Mouse (Mus musculus) testis, adult 2 months (tissue): ENCODE data around the gene Sf3b4. TPM values are rescaled to one million over a fixed set of nuclear protein-coding genes. Genes with fewer than 3 reads are reported as not detected.
A peak's percentile ranks its signal among the peaks of the same experiment; 100 is the strongest.

Experiments used
- H3K27ac ChIP-seq: fragments of 200-500 bp; 2 replicates; pipeline ENCODE4 v1.5.1; 2012; ENCODE audit warnings: low read depth, low read length; ENCODE audit not compliant: control insufficient read depth, insufficient read depth
- H3K27me3 ChIP-seq: fragments of 200-500 bp; 2 replicates; pipeline ENCODE4 v1.6.1; 2012; ENCODE audit warnings: mild to moderate bottlenecking, low read length, moderate library complexity; ENCODE audit not compliant: control insufficient read depth, insufficient read depth
- H3K36me3 ChIP-seq: fragments of 200-500 bp; 2 replicates; pipeline ENCODE4 v1.6.1; 2012; ENCODE audit warnings: mild to moderate bottlenecking, low read length; ENCODE audit not compliant: control insufficient read depth, insufficient read depth
- H3K4me1 ChIP-seq: fragments of 200-500 bp; 2 replicates; pipeline ENCODE4 v1.6.1; 2012; ENCODE audit warnings: low read length; ENCODE audit not compliant: control insufficient read depth, insufficient read depth
- H3K4me3 ChIP-seq: fragments of 200-500 bp; 2 replicates; pipeline ENCODE4 v1.5.1; 2012; ENCODE audit warnings: low read depth, mild to moderate bottlenecking, low read length, moderate library complexity, mixed read lengths; ENCODE audit not compliant: control insufficient read depth
- CTCF ChIP-seq: fragments of 200-500 bp; IDR thresholded peaks from 2 replicates; pipeline ENCODE4 v1.5.1; 2012; ENCODE audit warnings: low read depth, mild to moderate bottlenecking, inconsistent platforms, low read length, moderate library complexity; ENCODE audit not compliant: control insufficient read depth, insufficient read depth, insufficient replicate concordance
- POLR2A ChIP-seq: fragments of 200-500 bp; IDR thresholded peaks from 2 replicates; pipeline ENCODE4 v1.6.1; 2012; ENCODE audit warnings: low read depth, mild to moderate bottlenecking, inconsistent platforms, low read length, moderate library complexity; ENCODE audit not compliant: control insufficient read depth
- polyA plus RNA-seq: library from polyadenylated mRNA; depleted of rRNA; stranded (reverse); fragments of >200 nt; gene quantifications from 2 replicates; pipeline ENCODE4 v1.2.3, GENCODE M21; 2012; rRNA removed

Sf3b4 gene
- 141 and 143 TPM in 2 replicates for polyA plus RNA-seq

DNA sequence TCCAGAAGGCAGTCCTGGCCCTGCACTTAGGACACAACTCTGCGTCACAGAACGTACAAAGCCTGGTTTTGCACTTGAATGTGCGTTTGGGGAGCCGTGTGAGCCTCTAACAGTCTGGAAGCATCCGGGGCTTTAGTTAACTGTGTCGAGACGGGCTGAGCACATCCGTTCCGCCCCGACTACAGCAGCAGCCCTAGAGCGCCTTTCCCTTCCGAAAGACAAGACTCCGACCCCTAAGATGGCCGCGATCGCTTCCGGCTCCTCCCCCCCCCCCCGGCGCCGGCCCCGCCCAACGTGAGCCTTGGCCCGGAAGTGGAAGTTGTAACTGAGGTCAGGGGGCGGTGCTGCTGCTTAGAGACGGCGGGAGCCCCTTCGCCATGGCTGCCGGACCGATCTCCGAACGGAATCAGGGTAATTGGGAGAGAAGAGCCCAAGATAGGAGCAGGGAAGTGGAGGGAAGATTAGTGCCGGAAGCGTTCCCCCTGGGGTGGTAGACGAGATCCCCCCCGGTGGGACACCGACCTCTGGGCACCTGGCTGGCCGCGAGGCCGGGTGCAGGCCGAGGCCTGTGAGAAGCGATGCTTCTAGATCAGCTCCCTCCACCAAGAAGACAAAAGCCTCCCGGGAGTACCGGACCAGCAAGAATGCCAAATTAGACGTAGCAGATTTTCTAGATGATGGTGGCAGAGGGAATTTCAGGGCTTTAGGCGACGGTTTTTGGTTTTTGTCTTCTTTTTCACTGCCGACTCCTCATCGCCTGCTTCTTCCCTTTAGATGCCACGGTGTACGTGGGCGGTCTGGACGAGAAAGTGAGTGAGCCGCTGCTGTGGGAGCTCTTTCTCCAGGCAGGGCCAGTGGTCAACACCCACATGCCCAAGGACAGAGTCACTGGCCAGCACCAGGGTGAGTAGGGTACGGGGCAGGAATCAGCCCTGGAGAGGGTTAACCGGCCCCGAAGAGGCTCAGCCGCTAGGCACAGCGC is at the start of gene Sf3b4:
TSS of gene Sf3b4 (plus strand) at position 136 of the 982 bp plus-strand sequence.
- Histone ChIP-seq H3K27me3 (no peaks in the 10 kb centered on the region), H3K4me1 (no peaks in the 10 kb centered on the region; the same call in none of the 2 replicates), H3K4me3 (peak within 1 kb of the TSS; percentile 98), H3K27ac (peak within 1 kb of the TSS; percentile 89), H3K36me3 (peaks cover 12% of the 10 kb centered on the region)
- TF ChIP-seq CTCF (no peak), POLR2A (peak; percentile 97)

GRCm38 (mm10) chr3:96124235-96124634 is 47.9 kb upstream of the Sf3b4 start:
- Histone ChIP-seq H3K27me3 (no peaks in the 10 kb centered on the region), H3K27ac (no peak overlapping the region), H3K36me3 (no peaks in the 10 kb centered on the region), H3K4me1 (no peaks in the 10 kb centered on the region), H3K4me3 (no peak overlapping the region)
- TF ChIP-seq POLR2A (no peak), CTCF (no peak)

GRCm38 (mm10) chr3:96128128-96128527 is 44.0 kb upstream of the Sf3b4 start:
- Histone ChIP-seq H3K27ac (no peak overlapping the region), H3K4me3 (no peak overlapping the region), H3K27me3 (no peaks in the 10 kb centered on the region), H3K4me1 (no peaks in the 10 kb centered on the region), H3K36me3 (no peaks in the 10 kb centered on the region; the same call in 1 of the 2 replicates)
- TF ChIP-seq CTCF = no peak
- no peak for TF ChIP-seq POLR2A

- H3K4me3 ChIP-seq = no peak overlapping the region
- no peaks in the 10 kb centered on the region for H3K4me1 ChIP-seq
- H3K27ac ChIP-seq = no peak overlapping the region
- H3K36me3 ChIP-seq = peaks cover 2% of the 10 kb centered on the region
- H3K27me3 ChIP-seq = no peaks in the 10 kb centered on the region
- TF ChIP-seq POLR2A = no peak
- TF ChIP-seq CTCF = no peak
Measured at GRCm38 (mm10) chr3:96132478-96132877, 39.7 kb upstream of the Sf3b4 start.

GRCm38 (mm10) chr3:96133327-96133905 is 38.7 kb upstream of the Sf3b4 start:
- no peaks in the 10 kb centered on the region for H3K4me1 ChIP-seq
- no peaks in the 10 kb centered on the region for H3K27me3 ChIP-seq
- no peak overlapping the region for H3K4me3 ChIP-seq
- no peak overlapping the region for H3K27ac ChIP-seq
- H3K36me3 ChIP-seq = peaks cover 2% of the 10 kb centered on the region
- no peak for TF ChIP-seq CTCF
- no peak for TF ChIP-seq POLR2A

DNA sequence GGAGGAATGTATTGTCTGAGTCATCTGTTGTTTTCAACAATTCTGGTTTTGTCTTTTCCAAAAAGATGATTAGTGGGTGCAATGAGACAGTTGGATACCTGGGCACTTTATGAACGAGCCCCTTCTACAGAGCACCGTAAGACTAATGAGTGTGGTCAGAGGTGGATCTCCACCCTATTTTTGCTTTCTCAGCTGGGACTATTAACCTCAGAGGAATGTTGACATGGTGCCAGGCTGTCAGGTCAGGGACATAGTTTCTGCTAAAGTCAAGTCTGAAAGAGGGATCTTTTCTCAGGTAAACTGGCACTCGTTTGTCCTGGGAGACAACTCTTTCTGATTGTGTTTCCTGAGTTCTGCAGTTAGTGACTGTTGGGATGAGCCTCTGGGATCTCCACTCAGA is 37.1 kb upstream of the Sf3b4 start:
- H3K27ac ChIP-seq = no peak overlapping the region
- TF ChIP-seq POLR2A (no peak), CTCF (no peak)
- H3K4me3 ChIP-seq = no peak overlapping the region

GRCm38 (mm10) chr3:96147950-96148349 is 24.2 kb upstream of the Sf3b4 start:
- no peak overlapping the region for H3K4me3 ChIP-seq
- no peaks in the 10 kb centered on the region for H3K27me3 ChIP-seq
- H3K36me3 ChIP-seq = no peaks in the 10 kb centered on the region; the same call in none of the 2 replicates
- TF ChIP-seq POLR2A = no peak
- no peak for TF ChIP-seq CTCF
- H3K4me1 ChIP-seq = no peaks in the 10 kb centered on the region
- H3K27ac ChIP-seq = no peak overlapping the region

More for the DNA sequence above, 37.1 kb upstream of the Sf3b4 start:
- Histone ChIP-seq H3K4me1 (no peaks in the 10 kb centered on the region), H3K27me3 (no peaks in the 10 kb centered on the region), H3K36me3 (peaks cover 2% of the 10 kb centered on the region)
